Mouse (Mus musculus) left cerebral cortex, adult 8-10 months (tissue): ENCODE measurements at regions not wholly inside any gene's neighbourhood (a gene's known extent, or its start where the extent isn't known, plus 50 kb on each side); places are given as distances from the start of the nearest gene placed in this dataset.

Source experiments
- DNase-seq, 2 experiments: peaks; one replicate each; pipeline ENCODE4 v3.0.0; 2022; ENCODE audit warnings: low spot score in 2 of 2

DNA sequence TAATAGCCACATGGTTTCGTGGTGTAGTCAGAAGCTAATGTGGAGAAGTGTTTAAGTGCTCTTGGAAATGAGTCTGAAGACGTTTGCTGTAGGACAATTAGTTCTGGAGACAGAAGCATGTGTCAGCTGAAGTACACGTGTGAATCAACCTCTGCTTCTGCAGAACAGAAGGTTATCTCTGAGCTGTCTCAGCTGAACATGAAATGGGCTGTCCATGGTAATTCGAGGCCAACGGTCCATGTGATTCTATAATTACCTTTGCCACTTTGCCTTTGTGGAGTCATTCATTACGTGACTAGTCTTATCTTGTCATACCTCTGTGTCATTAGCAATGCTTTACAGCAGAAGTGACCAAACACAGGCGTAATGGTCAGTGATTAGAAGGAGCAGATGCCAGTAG, 295.6 kb upstream of the Veph1 start:
- no peak for DNase-seq

GRCm38 (mm10) chr3:66590775-66591174, 294.1 kb upstream of the Veph1 start:
- DNase-seq = no peak

DNA sequence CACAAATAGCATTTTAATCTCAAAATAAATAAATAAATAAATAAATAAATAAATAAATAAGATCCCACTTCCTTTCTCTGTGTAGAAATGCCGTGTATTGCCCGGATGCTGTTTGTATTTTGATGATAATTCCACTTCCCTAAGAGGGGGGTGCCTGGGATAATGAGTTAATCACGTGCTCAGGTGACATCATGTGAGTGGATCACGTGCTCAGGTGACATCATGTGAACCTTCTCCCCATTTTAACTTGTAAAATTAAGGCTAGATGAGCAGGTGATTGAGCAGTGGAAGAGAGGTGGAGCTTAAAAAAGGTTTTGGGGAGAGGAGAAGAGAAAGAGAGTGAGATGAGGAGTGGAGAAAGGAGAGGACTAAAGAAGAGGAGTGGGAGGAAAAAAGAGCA, 292.8 kb upstream of the Veph1 start:
- DNase-seq = no peak

GRCm38 (mm10) chr3:66584831-66585230, 288.2 kb upstream of the Veph1 start:
- DNase-seq = no peak

DNA sequence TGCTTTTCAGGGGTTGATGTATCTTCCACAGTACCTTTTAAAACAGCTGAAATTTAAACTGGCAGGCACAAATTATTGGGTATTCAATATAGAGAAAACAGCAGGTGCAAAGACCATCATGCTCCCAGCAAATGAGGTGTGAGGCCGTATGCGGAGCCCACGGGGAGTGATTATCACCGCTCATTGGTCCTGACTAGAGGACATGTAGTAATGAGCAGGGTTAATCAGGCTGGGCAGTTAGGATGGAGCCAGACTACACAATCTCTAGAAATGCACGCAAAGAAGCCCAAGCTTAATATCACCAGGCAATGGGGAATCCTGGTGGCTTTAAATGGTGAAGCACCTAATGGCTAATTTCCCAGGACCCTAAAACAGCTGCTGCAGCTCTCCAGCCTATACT, 287.5 kb upstream of the Veph1 start:
- DNase-seq = no peak

DNA sequence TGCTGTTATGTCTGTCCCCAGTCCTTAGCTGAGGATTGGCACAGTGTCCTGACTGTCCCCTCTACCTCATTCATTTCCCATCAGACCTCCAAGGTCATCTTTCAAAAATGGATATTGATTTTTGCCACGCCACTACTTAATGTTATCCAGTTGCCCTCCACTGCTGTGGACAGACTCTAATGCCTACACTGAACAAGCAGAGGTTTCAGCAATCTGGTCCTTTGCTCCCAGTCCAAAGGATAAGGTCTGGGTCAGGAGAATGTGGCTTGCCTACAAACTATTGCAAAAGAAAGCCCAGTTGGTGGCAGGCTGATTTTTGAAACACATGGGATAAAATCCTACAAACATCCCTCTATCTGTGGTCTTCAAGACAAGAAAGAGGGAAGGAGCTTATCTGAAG, 280.0 kb upstream of the Veph1 start:
- no peak for DNase-seq

DNA sequence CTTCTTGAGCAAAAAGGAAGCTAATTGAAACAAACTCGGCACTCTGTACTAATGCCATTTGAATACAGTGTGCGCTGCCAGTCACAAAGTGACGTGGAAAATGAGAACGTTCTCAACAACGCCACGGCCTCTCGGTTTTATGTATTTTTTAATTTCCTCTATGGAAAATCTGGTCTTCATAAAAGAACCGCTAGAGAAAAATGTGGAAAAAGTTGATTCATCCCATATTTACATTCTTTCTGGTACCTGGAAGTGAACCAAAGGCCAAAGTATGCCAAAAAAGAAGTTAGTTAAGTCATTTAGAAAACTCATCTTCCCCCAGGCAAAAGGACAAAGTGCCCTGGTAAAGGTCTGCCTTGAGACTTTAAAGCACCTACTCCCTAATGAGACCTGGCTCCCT, 277.7 kb upstream of the Veph1 start:
- DNase-seq = no peak

GRCm38 (mm10) chr3:66572887-66573519, 276.4 kb upstream of the Veph1 start:
- DNase-seq = no peak

DNA sequence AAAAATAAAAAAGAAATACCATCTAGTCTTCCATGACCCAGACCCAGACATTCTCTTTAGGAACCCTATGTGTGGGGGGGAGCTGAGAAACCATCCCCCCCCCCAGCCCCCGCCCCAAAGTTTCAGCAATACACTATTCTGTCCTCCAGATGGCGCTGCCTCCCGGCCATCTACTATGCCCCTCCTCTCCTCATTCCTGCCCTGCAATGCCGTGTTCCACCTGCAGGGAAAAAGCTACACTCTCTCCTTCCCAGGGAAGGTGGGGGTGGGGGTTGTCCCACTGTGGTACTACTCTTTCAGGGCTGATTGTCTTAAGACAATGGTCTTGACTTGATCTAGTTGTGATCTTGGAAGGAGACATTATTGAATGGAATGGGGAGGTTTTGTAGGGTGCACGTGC, 273.7 kb upstream of the Veph1 start:
- DNase-seq = no peak

DNA sequence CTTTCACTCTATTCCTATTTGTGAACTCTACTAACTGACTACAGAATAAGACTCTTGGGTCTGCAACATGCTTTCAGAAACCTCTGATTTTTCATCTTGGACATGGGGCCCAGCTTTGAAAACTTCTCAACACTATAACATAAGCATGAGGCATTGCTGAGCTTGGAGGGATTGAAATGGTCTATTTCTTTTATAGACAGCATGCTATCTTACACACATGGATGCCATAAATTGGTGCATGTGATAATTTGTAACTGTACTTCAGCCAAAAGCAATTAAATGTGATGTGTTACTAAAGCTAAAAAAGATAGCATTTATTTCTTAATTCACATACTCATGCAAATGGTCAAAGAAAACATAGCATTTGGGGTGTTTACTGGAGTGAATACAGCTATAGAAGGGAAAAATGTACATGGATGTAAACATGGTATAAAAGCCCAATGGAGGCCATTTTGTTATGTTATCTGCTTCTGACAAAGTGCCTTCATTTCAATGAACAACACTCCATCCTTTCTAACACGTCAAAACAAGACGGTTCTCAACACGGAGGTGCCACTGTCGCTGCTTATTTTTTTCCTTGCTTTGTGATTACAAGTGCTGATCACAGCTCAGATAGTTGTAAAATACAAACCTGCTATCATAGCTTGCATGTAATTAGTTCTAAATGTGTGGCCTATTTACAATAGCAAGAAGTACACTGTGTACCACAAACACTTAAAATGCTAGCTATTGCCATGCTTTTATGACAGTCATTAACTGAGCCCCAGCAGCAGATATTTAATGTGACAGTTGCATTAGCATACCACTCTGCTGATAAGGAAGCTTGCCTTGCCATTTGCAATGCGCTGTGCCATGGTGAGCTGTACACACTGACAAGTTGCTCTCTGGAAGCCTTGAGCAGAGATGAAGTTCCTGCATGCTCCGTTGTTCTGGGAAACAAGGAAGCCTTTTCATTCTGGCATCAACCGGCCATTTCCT, 267.9 kb upstream of the Veph1 start:
- no peak for DNase-seq

DNA sequence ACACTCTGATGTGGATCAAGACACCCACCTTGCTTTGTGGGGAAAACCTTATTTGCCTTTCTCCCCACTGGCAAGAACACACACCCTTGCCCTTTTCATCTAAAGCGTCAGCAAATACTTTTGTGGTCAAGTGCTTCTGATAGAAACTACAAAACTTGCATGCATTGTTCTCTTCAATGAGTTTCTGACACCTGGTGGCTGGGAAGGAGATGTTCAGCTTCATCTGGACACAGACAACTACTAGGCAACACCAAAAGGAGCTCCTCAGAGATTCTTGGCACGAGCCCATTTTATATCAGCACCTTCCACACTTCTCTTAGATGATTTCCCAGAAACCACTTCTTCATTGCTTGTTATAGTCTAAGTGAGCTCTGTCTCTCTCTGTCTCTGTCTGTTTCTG, 266.7 kb upstream of the Veph1 start:
- no peak for DNase-seq

DNA sequence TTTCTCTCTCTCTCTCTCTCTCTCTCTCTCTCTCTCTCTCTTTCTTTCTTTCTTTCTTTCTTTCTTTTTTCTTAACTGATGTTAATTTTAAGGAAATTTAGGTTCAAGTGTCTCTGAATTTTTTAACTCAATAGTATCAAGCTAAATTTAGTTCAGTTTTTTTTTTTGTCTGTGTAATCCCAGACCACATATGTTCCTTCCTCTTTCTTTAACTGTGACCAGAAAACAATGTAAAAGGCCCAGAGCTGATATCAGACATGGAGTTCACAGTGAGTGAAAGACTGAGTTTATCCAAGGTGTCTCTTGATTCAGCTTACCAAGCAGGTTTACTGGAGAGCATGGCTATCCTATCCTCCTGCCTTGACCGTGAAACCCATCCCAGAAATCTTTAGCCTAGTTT, 258.9 kb upstream of the Veph1 start:
- no peak for DNase-seq

- no peak for DNase-seq
Measured at GRCm38 (mm10) chr3:66550920-66551319, 254.3 kb upstream of the Veph1 start.

- DNase-seq = no peak
Measured at GRCm38 (mm10) chr3:66546576-66546975, 249.9 kb upstream of the Veph1 start.

DNA sequence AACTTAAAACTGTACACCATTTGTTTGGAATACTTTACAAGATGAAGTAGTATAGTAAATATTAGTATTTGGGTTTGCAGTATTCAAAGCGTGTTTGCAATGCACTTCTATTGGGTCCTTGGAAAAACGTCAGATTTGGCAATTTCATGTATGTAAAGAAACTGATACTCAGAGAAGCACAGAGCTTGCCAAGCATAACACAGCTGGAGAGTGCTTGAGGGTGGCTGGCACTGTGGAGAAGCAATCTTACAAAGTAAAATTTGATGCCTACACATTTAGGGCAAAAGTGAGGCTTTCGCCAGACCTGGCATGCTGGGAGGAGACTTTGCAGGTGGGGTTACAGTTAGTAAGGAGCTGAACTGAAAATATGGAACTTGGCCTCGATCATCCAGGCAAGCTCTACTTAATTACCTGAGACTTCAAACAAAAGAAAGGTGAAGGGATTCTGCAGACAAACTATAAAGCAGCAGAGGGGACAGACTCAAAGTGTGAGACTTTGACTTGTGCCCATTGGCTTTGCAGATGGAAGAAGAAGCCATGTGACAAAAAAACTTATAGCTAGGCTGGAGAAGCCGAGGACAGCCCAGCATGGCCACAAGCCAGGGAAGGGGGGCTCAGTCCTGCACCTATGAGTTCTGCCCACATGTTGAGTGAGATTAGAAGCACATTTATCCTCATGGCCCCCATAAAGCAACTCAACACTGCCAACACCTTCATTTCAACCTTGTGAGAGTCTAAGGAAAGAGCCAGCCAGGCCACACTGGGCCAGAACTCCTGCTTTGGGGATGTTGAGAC, 247.7 kb upstream of the Veph1 start:
- no peak for DNase-seq

GRCm38 (mm10) chr3:66542865-66543264, 246.2 kb upstream of the Veph1 start:
- no peak for DNase-seq

GRCm38 (mm10) chr3:66537913-66538312, 241.3 kb upstream of the Veph1 start:
- DNase-seq = no peak

GRCm38 (mm10) chr3:66537106-66537893, 240.7 kb upstream of the Veph1 start:
- no peak for DNase-seq

GRCm38 (mm10) chr3:66536673-66537072, 240.0 kb upstream of the Veph1 start:
- no peak for DNase-seq

GRCm38 (mm10) chr3:66535786-66536529, 239.3 kb upstream of the Veph1 start:
- DNase-seq = no peak

DNA sequence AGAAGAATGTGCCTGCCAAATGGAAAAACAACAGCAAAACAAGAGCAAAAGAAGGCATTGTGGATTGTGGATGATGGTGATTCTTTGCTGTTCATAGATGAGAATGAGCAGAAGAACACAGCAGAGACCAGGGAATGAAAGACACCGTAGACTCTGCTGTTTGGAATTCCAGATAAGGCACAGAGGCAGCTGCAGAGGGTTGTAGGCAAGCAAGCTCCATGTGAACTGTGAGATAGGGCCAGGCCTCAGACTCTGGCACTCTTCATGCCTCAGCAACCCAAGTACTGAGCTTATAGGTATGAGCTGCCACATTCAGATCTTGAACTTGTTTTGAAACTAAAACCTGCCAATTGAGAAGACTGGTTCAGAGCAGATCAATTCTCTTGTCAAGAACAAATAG, 223.3 kb upstream of the Veph1 start:
- no peak for DNase-seq
